8 mouse cellular contexts compared by ENCODE assay signal in genomic region chr19:16168192-16168591, GRCm38 (mm10). TPM values are rescaled to one million over a fixed set of nuclear protein-coding genes. Genes with fewer than 3 reads are reported as not detected.
DNase-seq lines count a peak whose midpoint lies in the region; ATAC-seq lines count a peak whose summit lies in the region.

No protein-coding gene starts in this region.

- no peaks in the 10 kb centered on the region for H3K27me3 ChIP-seq in forebrain, embryonic 12.5 days
- no peaks in the 10 kb centered on the region for H3K27me3 ChIP-seq in hindbrain, embryonic 13.5 days
- H3K27me3 ChIP-seq in midbrain, embryonic 16.5 days (ENCODE audit: control insufficient read depth, insufficient read depth, low read depth, low read length), result no peaks in the 10 kb centered on the region

- no peaks in the 10 kb centered on the region for H3K9me3 ChIP-seq in forebrain, embryonic 12.5 days
- no peaks in the 10 kb centered on the region for H3K9me3 ChIP-seq in hindbrain, embryonic 13.5 days
- H3K9me3 ChIP-seq in midbrain, embryonic 16.5 days (replicated peaks; ENCODE audit: control insufficient read depth, low read length, poor library complexity, severe bottlenecking), result no peaks in the 10 kb centered on the region

- no peak overlapping the region for H3K4me2 ChIP-seq in forebrain, embryonic 12.5 days
- peak overlapping the region; percentile 11; the same call in 1 of the 2 replicates for H3K4me2 ChIP-seq in hindbrain, embryonic 13.5 days
- H3K4me2 ChIP-seq in midbrain, embryonic 16.5 days (ENCODE audit: low read length), result no peak overlapping the region

- peaks cover 33% of the 10 kb centered on the region for H3K4me1 ChIP-seq in forebrain, embryonic 12.5 days
- peaks cover 49% of the 10 kb centered on the region for H3K4me1 ChIP-seq in hindbrain, embryonic 13.5 days (replicated peaks)
- H3K4me1 ChIP-seq in midbrain, embryonic 16.5 days (ENCODE audit: control insufficient read depth, insufficient read depth, low read length), result peaks cover 22% of the 10 kb centered on the region

- H3K4me3 ChIP-seq in forebrain, embryonic 12.5 days (replicated peaks), result no peak overlapping the region
- no peak overlapping the region for H3K4me3 ChIP-seq in hindbrain, embryonic 13.5 days
- H3K4me3 ChIP-seq in midbrain, embryonic 16.5 days (ENCODE audit: low read depth, low read length), result no peak overlapping the region

- peak; percentile 32 for DNase-seq in cerebellum, adult 9-10 months
- no peak for DNase-seq in cerebellum, postnatal 36 days
- peak; percentile 22 for DNase-seq in liver
- no peak for DNase-seq in frontal cortex, postnatal 10 days (ENCODE audit: low spot score in 2 of 2)
- no peak for DNase-seq in frontal cortex, postnatal 36 days (ENCODE audit: low spot score in 2 of 2)

- peak; percentile 23; the same call in 1 of the 2 replicates for ATAC-seq in forebrain, embryonic 12.5 days (ENCODE audit: low FRiP score)
- peak; percentile 65 for ATAC-seq in hindbrain, embryonic 13.5 days (ENCODE audit: low FRiP score)
- ATAC-seq in midbrain, embryonic 16.5 days, result no peak

- WGBS in forebrain, embryonic 12.5 days, result 32% methylated on average over 4 of the region's 4 CpGs
- 18% methylated on average over 4 of the region's 4 CpGs for WGBS in hindbrain, embryonic 13.5 days
- WGBS in midbrain, embryonic 16.5 days, result 27% methylated on average over 4 of the region's 4 CpGs

- H3K27ac ChIP-seq in forebrain, embryonic 12.5 days, result peak overlapping the region; percentile 65; the same call in 1 of the 2 replicates
- H3K27ac ChIP-seq in hindbrain, embryonic 13.5 days, result peak overlapping the region; percentile 83
- H3K27ac ChIP-seq in midbrain, embryonic 16.5 days (ENCODE audit: low read length), result peak overlapping the region; percentile 57

- no peak overlapping the region for H3K9ac ChIP-seq in forebrain, embryonic 12.5 days
- H3K9ac ChIP-seq in hindbrain, embryonic 13.5 days, result no peak overlapping the region
- H3K9ac ChIP-seq in midbrain, embryonic 16.5 days (ENCODE audit: low read depth, low read length), result no peak overlapping the region

- no peaks in the 10 kb centered on the region for H3K36me3 ChIP-seq in forebrain, embryonic 12.5 days (replicated peaks)
- H3K36me3 ChIP-seq in hindbrain, embryonic 13.5 days, result no peaks in the 10 kb centered on the region
- no peaks in the 10 kb centered on the region for H3K36me3 ChIP-seq in midbrain, embryonic 16.5 days (ENCODE audit: control insufficient read depth, insufficient read depth, low read length)

RNA-seq across cellular contexts. Expression of gene Gnaq, which starts 35.6 kb away (rescaled TPM):
- polyA plus RNA-seq in forebrain, embryonic 12.5 days (2016; fragmentation: Nextera tagmentation; extraction: Ambion mirVana), result 44.0 and 49.5 TPM in 2 replicates
- polyA plus RNA-seq in hindbrain, embryonic 13.5 days (2015; fragmentation: Nextera tagmentation; extraction: Ambion mirVana), result 78.7 and 79.8 TPM in 2 replicates
- polyA plus RNA-seq in midbrain, embryonic 16.5 days (2015; fragmentation: Nextera tagmentation; extraction: Ambion mirVana), result 115 and 126 TPM in 2 replicates

Comparison
In these comparisons a context has a peak if more than half of its experiments do, and no peak if none do; other contexts are left out.
1. DNase-seq: peak in cerebellum, adult 9-10 months (single experiment) and liver (single experiment); none in cerebellum, postnatal 36 days (0 of 2), frontal cortex, postnatal 10 days (0 of 2) and frontal cortex, postnatal 36 days (0 of 2).
2. Peak in every context shown above with its lines, with median percentiles within 50 percentile points of each other: H3K27ac ChIP-seq.